Mouse (Mus musculus): ENCODE measurements around the gene Magi1. TPM values are rescaled to one million over a fixed set of nuclear protein-coding genes. Genes with fewer than 3 reads are reported as not detected.

Gene Magi1
- total and polyA plus RNA-seq, 2 experiments from 2014 or later = 23.0 to 36.9 TPM

DNA sequence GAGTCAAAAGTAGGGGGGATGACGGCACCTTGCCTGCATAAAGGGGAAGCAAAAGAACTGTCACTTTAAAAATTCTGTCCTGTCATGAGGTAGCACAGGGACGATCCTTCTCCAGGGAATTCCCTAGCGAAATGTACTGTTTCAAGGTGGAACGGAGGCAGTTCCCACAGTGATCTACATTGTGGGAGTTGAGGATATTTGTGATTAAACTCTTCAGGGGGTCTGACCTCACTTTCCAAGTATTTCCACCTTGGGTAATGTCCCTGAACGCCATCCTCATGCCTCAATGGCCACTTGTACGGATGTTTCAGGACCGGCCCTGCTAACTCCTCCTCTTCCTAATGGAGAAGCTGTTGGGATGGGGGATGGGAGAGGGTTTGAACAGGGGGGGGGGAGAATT is 559.0 kb downstream of the Magi1 start:
- DNase-seq (ENCODE audit: low spot score) (no peak), ATAC-seq (no peak)
- no peak overlapping the region for H3K9ac ChIP-seq (replicated peaks; ENCODE audit: low read length)
- no peak for TF ChIP-seq CTCF (IDR thresholded peaks at IDR 0.05; ENCODE audit: low read depth)
- no peak overlapping the region for H3K27ac ChIP-seq
- H3K4me2 ChIP-seq (ENCODE audit: low read depth, low read length) = no peak overlapping the region
- no peaks in the 10 kb centered on the region for H3K9me3 ChIP-seq (ENCODE audit: low read length)
- H3K27me3 ChIP-seq (ENCODE audit: insufficient read depth, low read length) = no peaks in the 10 kb centered on the region
- H3K36me3 ChIP-seq (ENCODE audit: insufficient read depth, low read length) = no peaks in the 10 kb centered on the region
- H3K4me3 ChIP-seq (ENCODE audit: low read length) = no peak overlapping the region
- WGBS = 58% methylated on average over 7 of the region's 7 CpGs
- H3K4me1 ChIP-seq (ENCODE audit: insufficient read depth, low read length) = peaks cover 4% of the 10 kb centered on the region; the same call in 1 of the 2 replicates

GRCm38 (mm10) chr6:93723226-93723625 is 560.5 kb downstream of the Magi1 start:
- Histone ChIP-seq H3K27me3 (ENCODE audit: insufficient read depth, low read length) (no peaks in the 10 kb centered on the region), H3K36me3 (ENCODE audit: insufficient read depth, low read length) (no peaks in the 10 kb centered on the region), H3K4me2 (ENCODE audit: low read depth, low read length) (no peak overlapping the region), H3K27ac (no peak overlapping the region), H3K9ac (replicated peaks; ENCODE audit: low read length) (no peak overlapping the region), H3K4me3 (ENCODE audit: low read length) (no peak overlapping the region), H3K4me1 (ENCODE audit: insufficient read depth, low read length) (peaks cover 4% of the 10 kb centered on the region; the same call in 1 of the 2 replicates), H3K9me3 (ENCODE audit: low read length) (no peaks in the 10 kb centered on the region)
- ATAC-seq = no peak
- DNase-seq (ENCODE audit: low spot score) = no peak
- 51% methylated on average over 2 of the region's 2 CpGs for WGBS
- TF ChIP-seq CTCF (IDR thresholded peaks at IDR 0.05; ENCODE audit: low read depth) = no peak

DNA sequence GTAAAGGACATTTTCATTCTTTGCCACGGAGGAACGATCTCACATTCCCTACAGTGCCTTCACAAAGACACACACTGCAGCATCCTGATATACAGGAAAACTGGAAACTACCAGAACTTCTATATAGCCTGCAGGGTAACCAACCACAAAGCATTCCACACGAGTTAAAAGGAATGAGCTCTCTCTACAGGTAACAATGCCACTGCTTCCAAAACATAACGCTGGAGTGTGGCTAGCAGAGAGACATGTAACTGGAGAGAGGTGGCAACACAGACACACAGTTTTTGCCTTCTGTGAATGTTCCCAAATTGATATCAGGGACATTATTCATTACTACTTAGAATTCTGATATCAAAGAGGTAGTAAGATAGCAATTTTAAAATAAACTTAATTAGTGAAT is 564.2 kb downstream of the Magi1 start:
- peaks cover 18% of the 10 kb centered on the region for H3K4me1 ChIP-seq (ENCODE audit: insufficient read depth, low read length)
- no peak overlapping the region for H3K9ac ChIP-seq (replicated peaks; ENCODE audit: low read length)
- DNase-seq (ENCODE audit: low spot score) (no peak), ATAC-seq (no peak)
- 52% methylated on average over 4 of the region's 4 CpGs for WGBS
- no peak overlapping the region for H3K27ac ChIP-seq
- H3K4me3 ChIP-seq (ENCODE audit: low read length) = no peak overlapping the region
- no peak for TF ChIP-seq CTCF (IDR thresholded peaks at IDR 0.05; ENCODE audit: low read depth)
- no peak overlapping the region for H3K4me2 ChIP-seq (ENCODE audit: low read depth, low read length)
- H3K36me3 ChIP-seq (ENCODE audit: insufficient read depth, low read length) = no peaks in the 10 kb centered on the region
- no peaks in the 10 kb centered on the region for H3K9me3 ChIP-seq (ENCODE audit: low read length)
- 0 out of 2 replicates have a peak, but pooled peaks cover 3% of the 10 kb centered on the region for H3K27me3 ChIP-seq (ENCODE audit: insufficient read depth, low read length)

DNA sequence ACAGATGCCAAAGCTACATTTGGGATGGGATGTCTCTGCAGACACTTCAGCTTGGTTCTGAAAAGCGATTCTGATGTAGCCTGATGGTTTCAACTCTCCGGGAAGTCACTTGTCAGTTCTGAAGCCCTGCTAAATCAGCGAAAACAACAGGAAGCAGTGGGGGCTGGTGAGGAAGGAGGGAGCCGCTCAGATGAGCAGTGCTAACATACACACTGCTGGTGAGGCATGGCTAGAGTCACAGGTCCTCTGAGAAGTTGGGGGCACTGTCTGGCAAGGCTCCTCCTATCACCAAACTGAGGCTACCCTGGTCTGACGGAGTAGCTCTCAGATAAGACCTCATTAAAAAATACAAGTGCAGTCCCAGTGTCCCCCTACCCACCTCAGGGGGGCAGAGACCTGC is 565.3 kb downstream of the Magi1 start:
- Histone ChIP-seq H3K9me3 (ENCODE audit: low read length) (no peaks in the 10 kb centered on the region), H3K4me3 (ENCODE audit: low read length) (no peak overlapping the region), H3K9ac (replicated peaks; ENCODE audit: low read length) (no peak overlapping the region), H3K4me2 (ENCODE audit: low read depth, low read length) (peak overlapping the region; percentile 67; the same call in 1 of the 2 replicates), H3K36me3 (ENCODE audit: insufficient read depth, low read length) (no peaks in the 10 kb centered on the region), H3K27me3 (ENCODE audit: insufficient read depth, low read length) (0 out of 2 replicates have a peak, but pooled peaks cover 3% of the 10 kb centered on the region), H3K4me1 (ENCODE audit: insufficient read depth, low read length) (peaks cover 16% of the 10 kb centered on the region), H3K27ac (no peak overlapping the region)
- no peak for ATAC-seq
- DNase-seq (ENCODE audit: low spot score) = no peak
- no peak for TF ChIP-seq CTCF (IDR thresholded peaks at IDR 0.05; ENCODE audit: low read depth)
- WGBS = 25% methylated on average over 5 of the region's 5 CpGs

DNA sequence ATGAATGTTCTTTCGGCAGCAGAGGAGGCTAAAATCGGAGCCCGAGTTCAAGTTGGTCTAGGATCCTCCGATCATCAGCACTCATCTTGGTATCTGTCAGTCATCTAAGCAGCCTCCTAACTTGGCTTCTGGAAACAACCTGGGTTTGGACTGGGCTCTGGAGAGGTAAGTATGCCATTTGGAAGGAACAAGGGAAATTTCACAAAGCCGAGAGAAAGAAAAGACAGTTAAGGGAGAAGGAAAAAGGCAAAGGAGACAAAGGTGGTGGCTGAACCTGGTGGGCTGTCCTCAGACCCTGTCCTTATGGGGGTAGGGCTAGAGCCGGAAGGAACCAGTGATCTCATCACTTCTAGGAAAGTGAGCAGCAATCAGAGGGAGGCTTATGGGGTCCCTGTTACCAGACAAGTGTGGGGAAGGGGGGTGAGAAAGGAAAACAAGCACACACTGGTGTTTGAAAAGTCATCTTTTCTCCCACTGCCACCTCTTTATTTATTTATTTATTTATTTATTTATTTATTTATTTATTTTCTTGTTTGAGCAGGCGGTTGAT is 565.8 kb downstream of the Magi1 start:
- H3K4me2 ChIP-seq (ENCODE audit: low read depth, low read length) = peak overlapping the region; percentile 67
- H3K9me3 ChIP-seq (ENCODE audit: low read length) = no peaks in the 10 kb centered on the region
- 0 out of 2 replicates have a peak, but pooled peaks cover 3% of the 10 kb centered on the region for H3K27me3 ChIP-seq (ENCODE audit: insufficient read depth, low read length)
- no peak for TF ChIP-seq CTCF (IDR thresholded peaks at IDR 0.05; ENCODE audit: low read depth)
- ATAC-seq (peak; percentile 48; the same call in 1 of the 2 replicates), DNase-seq (ENCODE audit: low spot score) (no peak)
- WGBS = 39% methylated on average over 7 of the region's 7 CpGs
- H3K9ac ChIP-seq (replicated peaks; ENCODE audit: low read length) = peak overlapping the region; percentile 44; the same call in 1 of the 2 replicates
- peak overlapping the region; percentile 38; the same call in 1 of the 2 replicates for H3K4me3 ChIP-seq (ENCODE audit: low read length)
- H3K36me3 ChIP-seq (ENCODE audit: insufficient read depth, low read length) = no peaks in the 10 kb centered on the region
- peak overlapping the region; percentile 26; the same call in 1 of the 2 replicates for H3K27ac ChIP-seq
- peaks cover 14% of the 10 kb centered on the region; the same call in 1 of the 2 replicates for H3K4me1 ChIP-seq (ENCODE audit: insufficient read depth, low read length)

- DNase-seq (ENCODE audit: low spot score) = peak; percentile 50
- TF ChIP-seq CTCF (IDR thresholded peaks at IDR 0.05; ENCODE audit: low read depth) = no peak
- WGBS = 9% methylated on average over 24 of the region's 24 CpGs
Observed at GRCm38 (mm10) chr6:93716686-93717625, 566.8 kb downstream of the Magi1 start.

More at GRCm38 (mm10) chr6:93716686-93717625, 566.8 kb downstream of the Magi1 start:
- ATAC-seq = peak; percentile 61
- Histone ChIP-seq H3K36me3 (ENCODE audit: insufficient read depth, low read length) (no peaks in the 10 kb centered on the region), H3K4me1 (ENCODE audit: insufficient read depth, low read length) (peaks cover 14% of the 10 kb centered on the region; the same call in 1 of the 2 replicates), H3K4me3 (ENCODE audit: low read length) (peak overlapping the region; percentile 38), H3K9me3 (ENCODE audit: low read length) (no peaks in the 10 kb centered on the region), H3K4me2 (ENCODE audit: low read depth, low read length) (peak overlapping the region; percentile 67), H3K27me3 (ENCODE audit: insufficient read depth, low read length) (0 out of 2 replicates have a peak, but pooled peaks cover 3% of the 10 kb centered on the region), H3K9ac (replicated peaks; ENCODE audit: low read length) (peak overlapping the region; percentile 44), H3K27ac (peak overlapping the region; percentile 62)

Data from hindbrain, postnatal 0 days (tissue).